In the genomic region with DNA sequence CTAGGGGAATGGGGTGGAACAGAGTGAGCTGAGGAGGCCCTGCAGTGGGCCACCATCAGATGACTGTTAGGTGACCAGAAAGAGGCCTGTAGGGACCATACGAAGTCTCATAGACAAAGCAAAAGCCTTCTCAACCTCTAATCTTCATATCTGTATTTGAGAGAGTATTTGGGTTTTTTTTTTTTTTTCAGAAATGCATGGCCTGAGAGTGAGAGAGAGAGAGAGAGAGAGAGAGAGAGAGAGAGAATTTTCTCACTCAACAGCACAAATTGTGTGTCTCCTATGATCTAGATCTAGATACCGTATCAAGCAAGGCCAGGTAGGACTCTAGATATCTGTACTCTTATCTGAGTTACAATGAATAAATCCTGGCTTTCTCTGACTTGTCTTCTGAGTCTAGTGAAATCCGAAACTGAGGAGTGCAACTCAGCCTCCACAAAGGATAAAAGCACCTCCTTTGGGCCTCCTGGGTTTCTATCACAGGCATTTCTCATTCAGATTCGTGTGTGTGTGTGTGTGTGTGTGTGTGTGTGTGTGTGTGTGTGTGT, we compare ENCODE assay signal across 1 mouse cellular context.
TF ChIP-seq lines count a peak whose summit lies in the region.

No protein-coding gene starts in this region.

TF ChIP-seq in MEL, 35 proteins besides CTCF, POLR2A, EP300 and RAD21:
- TF ChIP-seq ZC3H11A (IDR thresholded peaks at IDR 0.05; ENCODE audit: low read depth, low read length) = no peak
- TF ChIP-seq MAFK (IDR thresholded peaks at IDR 0.05; ENCODE audit: borderline replicate concordance, low read depth, low read length) = no peak
- TF ChIP-seq CHD1 (IDR thresholded peaks at IDR 0.05; ENCODE audit: low read depth, low read length) = no peak
- peak; percentile 70; the same call in 1 of the 2 replicates for TF ChIP-seq RCOR1 (IDR thresholded peaks at IDR 0.05; ENCODE audit: low read depth, low read length)
- no peak for TF ChIP-seq NRF1 (IDR thresholded peaks at IDR 0.05; ENCODE audit: insufficient read depth, low read depth, low read length, poor library complexity, severe bottlenecking)
- TF ChIP-seq MAZ (IDR thresholded peaks at IDR 0.05; ENCODE audit: low read depth, low read length) = no peak
- TF ChIP-seq HCFC1 (IDR thresholded peaks at IDR 0.05; ENCODE audit: low read depth, low read length) = 0 out of 2 replicates have a peak, but pooled peaks have one; percentile 7
- TF ChIP-seq MAX (IDR thresholded peaks at IDR 0.05; ENCODE audit: low read length) = no peak
- peak; percentile 79 for TF ChIP-seq GATA1 (IDR thresholded peaks at IDR 0.05; ENCODE audit: low read depth, low read length)
- TF ChIP-seq POLR2AphosphoS2 (IDR thresholded peaks at IDR 0.05; ENCODE audit: low read length) = no peak
- no peak for TF ChIP-seq POLR2AphosphoS5 (IDR thresholded peaks at IDR 0.05; ENCODE audit: borderline replicate concordance, low read depth, low read length)
- TF ChIP-seq KAT2A (conservative IDR thresholded peaks at IDR 0.05; ENCODE audit: low read depth, low read length) = no peak
- no peak for TF ChIP-seq BHLHE40 (IDR thresholded peaks at IDR 0.05; ENCODE audit: borderline replicate concordance, low read depth, low read length)
- TF ChIP-seq SIN3A (IDR thresholded peaks at IDR 0.05; ENCODE audit: low read length) = no peak
- peak; percentile 85 for TF ChIP-seq JUND (IDR thresholded peaks at IDR 0.05; ENCODE audit: low read depth, low read length)
- peak; percentile 61; the same call in 1 of the 2 replicates for TF ChIP-seq TCF12 (IDR thresholded peaks at IDR 0.05; ENCODE audit: low read depth, low read length)
- TF ChIP-seq ZNF384 (IDR thresholded peaks at IDR 0.05; ENCODE audit: low read depth, low read length) = peak; percentile 88
TF ChIP-seq in MEL: peak in this region for 6.
